Mouse (Mus musculus): Measurements from ENCODE around the gene Pramel7.
"Not testable (repeated sequence)": the region's sequence is repeated elsewhere in the genome, so short reads cannot be mapped to it uniquely, and the experiment has no call there.

The Pramel7 gene

DNA sequence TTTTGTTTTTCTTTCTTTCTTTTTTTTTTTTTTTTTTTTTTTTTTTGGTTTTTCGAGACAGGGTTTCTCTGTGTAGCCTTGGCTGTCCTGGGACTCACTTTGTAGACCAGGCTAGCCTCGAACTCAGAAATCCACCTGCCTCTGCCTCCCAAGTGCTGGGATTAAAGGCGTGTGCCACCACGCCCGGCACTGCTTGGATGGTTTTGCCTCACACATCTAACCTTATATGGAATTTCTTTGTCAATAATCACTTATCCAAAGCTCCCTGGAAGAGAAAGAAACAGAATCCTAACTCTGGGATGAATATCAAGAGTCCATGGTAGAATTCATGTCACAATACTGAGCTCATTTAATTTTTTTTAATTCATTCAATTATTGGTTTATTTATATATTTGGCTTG lies at the start of gene Pramel7:
TSS of gene Pramel7 (minus strand) at position 101 of the 400 bp plus-strand sequence.
- DNase-seq = not testable (repeated sequence)

DNA sequence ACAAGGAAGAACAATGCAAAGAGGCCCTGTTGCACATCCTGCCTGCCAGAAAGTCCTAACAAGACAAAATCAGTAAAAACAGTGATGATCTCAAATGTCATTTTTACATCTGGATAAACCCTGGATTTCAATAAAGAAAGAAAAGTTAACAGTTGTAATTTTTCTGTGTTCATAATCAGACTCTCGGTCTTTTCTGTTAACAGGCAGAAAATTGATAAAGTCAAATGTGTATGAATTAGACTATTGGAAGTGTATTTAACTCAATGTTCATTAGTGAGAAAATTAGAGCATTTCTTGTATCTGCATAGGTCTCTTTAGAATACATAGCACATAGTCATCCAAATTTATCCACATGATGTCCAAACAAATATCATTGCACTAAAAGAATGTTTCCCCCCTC lies 48.5 kb upstream of the Pramel7 start, which contains the start of gene Olfr1128:
TSS of gene Olfr1128 (minus strand) at position 101 of the 400 bp plus-strand sequence.
- no peak for DNase-seq

- no peak for DNase-seq
These were observed 37.9 kb upstream of the Pramel7 start for GRCm38 (mm10) chr2:87534826-87535225.

- DNase-seq = no peak
These were observed 34.6 kb upstream of the Pramel7 start, which contains the start of gene Olfr153 for GRCm38 (mm10) chr2:87531496-87531895. TSS of gene Olfr153 (plus strand) at chr2:87531796.

DNA sequence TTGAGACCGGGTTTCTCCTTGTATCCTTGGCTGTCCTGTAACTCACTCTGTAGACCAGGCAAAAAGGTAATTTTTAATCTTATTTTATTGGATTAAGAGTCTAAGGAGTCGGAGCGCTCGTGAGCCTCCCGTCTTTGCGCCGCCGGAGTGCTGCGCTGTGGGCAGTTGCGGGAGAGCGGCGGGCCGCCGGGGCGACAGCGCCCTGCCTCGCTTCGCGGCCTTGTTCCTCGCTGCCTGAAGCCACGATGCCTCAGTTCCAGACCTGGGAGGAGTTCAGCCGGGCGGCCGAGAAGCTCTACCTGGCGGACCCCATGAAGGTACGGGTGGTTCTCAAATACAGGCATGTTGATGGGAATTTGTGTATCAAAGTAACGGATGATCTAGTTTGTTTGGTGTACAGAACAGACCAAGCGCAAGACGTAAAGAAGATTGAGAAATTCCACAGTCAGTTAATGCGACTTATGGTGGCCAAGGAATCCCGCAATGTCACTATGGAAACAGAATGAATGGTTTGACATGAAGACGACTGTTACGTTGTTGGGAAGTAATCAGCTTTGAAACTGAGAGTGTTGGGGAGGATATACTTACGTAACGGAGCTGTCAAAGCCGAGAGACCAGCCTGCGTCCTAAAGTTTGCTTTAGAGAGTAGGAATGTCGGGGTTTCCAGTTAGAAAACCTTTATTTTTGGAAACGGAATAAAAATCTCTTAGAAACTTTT lies 29.2 kb upstream of the Pramel7 start:
- DNase-seq = not testable (repeated sequence)

GRCm38 (mm10) chr2:87520651-87521050 lies 23.8 kb upstream of the Pramel7 start:
- DNase-seq = no peak

DNA sequence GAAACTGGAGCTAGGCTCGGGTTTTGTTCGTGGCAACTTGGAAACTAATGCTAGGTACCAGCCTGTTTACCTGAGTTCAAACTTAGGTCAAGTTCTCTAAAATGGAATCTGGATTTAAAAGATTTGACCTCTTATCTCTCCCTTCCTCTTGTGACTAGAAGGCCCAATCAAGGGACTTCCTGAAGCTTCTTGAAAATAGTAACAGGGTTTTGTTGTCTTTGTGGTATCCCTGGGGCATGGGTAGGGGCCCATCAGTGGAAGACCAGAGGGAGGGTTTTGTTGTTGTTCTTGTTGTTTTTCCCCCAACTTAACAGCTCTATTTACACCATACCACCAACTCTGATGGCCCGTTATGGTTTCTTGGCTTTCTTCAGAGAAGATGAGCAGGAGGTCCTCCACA lies 19.7 kb upstream of the Pramel7 start:
- no peak for DNase-seq

DNA sequence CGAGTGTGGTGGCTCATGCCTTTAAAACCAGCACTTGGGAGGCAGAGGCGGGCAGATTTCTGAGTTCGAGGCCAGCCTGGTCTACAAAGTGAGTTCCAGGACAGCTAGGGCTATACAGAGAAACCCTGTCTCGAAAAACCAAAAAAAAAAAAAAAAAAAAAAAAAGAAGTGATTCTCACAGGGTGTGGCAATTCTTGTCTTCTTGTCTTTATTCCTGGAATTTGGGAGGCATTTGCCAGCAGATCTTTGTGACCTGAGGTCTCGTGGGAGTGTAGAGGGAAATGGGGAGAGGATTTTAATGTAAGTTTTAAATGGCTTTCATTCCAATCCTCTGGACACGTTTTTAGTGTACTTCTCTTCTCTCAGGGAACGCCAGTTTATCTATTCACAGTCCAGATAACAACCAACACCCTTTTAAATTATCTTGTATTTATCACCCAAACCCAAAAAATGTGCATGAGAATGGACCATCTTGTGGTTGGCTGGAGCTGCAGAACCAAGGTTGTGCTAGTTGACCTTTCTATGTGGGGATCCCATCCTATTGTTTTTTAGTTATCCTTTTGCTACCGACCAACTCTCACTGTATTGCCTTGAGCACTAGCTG lies 18.7 kb upstream of the Pramel7 start:
- DNase-seq = no peak

- DNase-seq = no peak
These were observed 18.2 kb upstream of the Pramel7 start for GRCm38 (mm10) chr2:87515046-87515445.

DNA sequence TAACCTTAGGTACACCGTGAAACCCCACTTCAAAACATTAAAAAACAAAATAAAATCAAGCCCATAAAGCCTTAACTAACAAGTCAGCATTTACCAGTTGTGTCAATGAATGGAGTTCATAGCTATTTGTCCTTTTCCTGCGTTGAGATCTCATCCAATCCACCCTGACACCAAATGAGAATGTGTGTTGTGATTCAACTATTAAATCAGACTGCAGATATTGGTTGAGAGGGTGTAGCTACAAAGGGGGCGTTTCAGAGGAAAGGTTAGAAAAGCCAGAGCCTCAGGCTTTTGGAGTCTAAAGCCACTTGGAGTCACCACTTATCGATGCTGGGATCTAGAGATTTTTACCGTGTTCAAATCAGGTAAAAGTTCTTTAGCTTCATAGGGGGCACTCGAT lies 9.4 kb upstream of the Pramel7 start, which contains the start of gene Pramel6:
TSS of gene Pramel6 (plus strand) at position 301 of the 400 bp plus-strand sequence.
- DNase-seq = no peak

DNA sequence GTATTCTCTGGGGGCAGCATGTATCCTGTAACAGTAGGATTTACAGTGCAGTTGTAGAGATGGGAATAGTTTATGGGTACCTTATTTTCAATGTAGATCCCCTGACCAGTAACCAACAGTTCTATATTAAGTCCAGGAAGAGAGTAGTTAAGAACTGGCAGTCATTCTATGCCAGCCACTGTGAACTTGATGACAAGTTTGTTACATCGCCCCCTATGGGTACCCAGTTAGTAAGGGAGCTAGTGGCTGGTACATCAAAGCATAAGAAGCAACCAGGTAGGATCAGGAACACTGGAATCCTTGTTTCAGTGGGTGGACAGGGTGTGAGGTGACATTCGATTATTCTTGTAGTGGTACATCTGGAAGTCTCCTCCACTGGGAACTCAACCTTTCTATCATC lies 14.6 kb downstream of the Pramel7 start:
- no peak for DNase-seq

GRCm38 (mm10) chr2:87481158-87481557 lies 15.7 kb downstream of the Pramel7 start:
- DNase-seq = no peak

DNA sequence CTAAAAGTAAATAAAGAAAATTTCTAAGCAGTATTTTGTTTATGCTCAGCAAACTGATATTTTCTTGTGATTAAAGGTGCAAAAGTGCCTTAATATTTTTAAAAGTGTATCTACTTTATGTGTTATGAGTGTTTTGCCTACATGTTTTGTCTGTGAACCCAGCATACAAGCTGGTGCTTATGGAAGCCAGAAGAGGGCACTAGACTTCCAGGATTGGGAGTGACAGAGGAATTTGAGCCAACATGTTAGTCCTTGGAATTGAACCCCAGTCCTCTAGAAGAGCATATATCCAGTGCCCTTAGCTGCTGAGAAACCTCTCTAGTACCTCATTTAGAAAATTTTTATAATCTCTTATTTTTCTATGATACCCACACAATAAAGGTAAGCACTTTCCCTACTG lies 16.7 kb downstream of the Pramel7 start:
- no peak for DNase-seq

GRCm38 (mm10) chr2:87461769-87462168 lies 35.1 kb downstream of the Pramel7 start:
- DNase-seq = no peak

DNA sequence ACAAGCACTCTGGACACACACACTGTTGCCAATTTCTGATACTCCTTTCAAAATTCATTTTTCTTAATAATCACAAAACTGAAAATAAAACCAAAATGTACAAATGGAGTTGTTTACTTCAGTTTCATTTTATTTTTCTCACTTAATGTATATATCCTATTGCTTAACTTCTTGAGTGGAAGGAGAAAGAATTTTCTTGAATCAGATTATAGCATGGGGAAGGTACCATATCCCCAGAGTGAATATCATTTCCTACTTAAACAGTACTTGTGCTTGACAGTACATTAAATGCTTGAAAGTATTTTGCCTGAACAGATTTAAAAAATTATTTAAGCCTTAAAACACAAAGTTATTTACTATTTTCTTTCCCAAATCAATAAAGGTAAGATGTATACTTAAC lies 43.2 kb downstream of the Pramel7 start, which contains the start of gene Olfr1126:
TSS of gene Olfr1126 (plus strand) at position 301 of the 400 bp plus-strand sequence.
- no peak for DNase-seq
